Mouse (Mus musculus) neural tube, embryonic 11.5 days (tissue): ENCODE measurements around the gene Smyd4. TPM values are rescaled to one million over a fixed set of nuclear protein-coding genes. Genes with fewer than 3 reads are reported as not detected.
A peak's percentile ranks its signal among the peaks of the same experiment; 100 is the strongest.

Source experiments
- ATAC-seq: fragments of 200-750 bp; cut with Nextera tagmentation; 2 replicates; pipeline ENCODE4 v1.8.0; 2017; ENCODE audit warnings: moderate number of reproducible peaks, mild to moderate bottlenecking, moderate TSS enrichment, moderate library complexity; ENCODE audit not compliant: insufficient read depth, low FRiP score, low TSS enrichment
- DNase-seq: peaks from one replicate; pipeline ENCODE4 v3.0.0-alpha.2; 2015; ENCODE audit warnings: low spot score
- H3K27ac ChIP-seq: fragments of 300-500 bp; sonication (generic); 2 replicates; pipeline ENCODE4 v1.5.1; 2014; ENCODE audit warnings: low read depth, mild to moderate bottlenecking, low read length
- H3K27me3 ChIP-seq: fragments of 300-500 bp; sonication (generic); 2 replicates; pipeline ENCODE4 v1.6.1; 2014; ENCODE audit warnings: mild to moderate bottlenecking, low read length, mixed read lengths; ENCODE audit not compliant: control insufficient read depth, insufficient read depth
- H3K36me3 ChIP-seq: fragments of 300-500 bp; sonication (generic); 2 replicates; pipeline ENCODE4 v1.6.1; 2014; ENCODE audit warnings: mild to moderate bottlenecking, low read length, moderate library complexity, mixed read lengths; ENCODE audit not compliant: control insufficient read depth, insufficient read depth
- H3K4me1 ChIP-seq: fragments of 300-500 bp; sonication (generic); 2 replicates; pipeline ENCODE4 v1.6.1; 2014; ENCODE audit warnings: low read length, mixed read lengths; ENCODE audit not compliant: control insufficient read depth, insufficient read depth
- H3K4me2 ChIP-seq: fragments of 300-500 bp; sonication (generic); 2 replicates; pipeline ENCODE4 v1.6.1; 2014; ENCODE audit warnings: low read depth, mild to moderate bottlenecking, moderate library complexity
- H3K4me3 ChIP-seq: fragments of 300-500 bp; sonication (generic); 2 replicates; pipeline ENCODE4 v1.5.1; 2014; ENCODE audit warnings: low read depth, low read length
- H3K9ac ChIP-seq: fragments of 300-500 bp; sonication (generic); 2 replicates; pipeline ENCODE4 v1.6.1; 2014; ENCODE audit warnings: mild to moderate bottlenecking, low read length
- H3K9me3 ChIP-seq: fragments of 300-500 bp; sonication (generic); 2 replicates; pipeline ENCODE4 v1.6.1; 2016; ENCODE audit warnings: low read length; ENCODE audit not compliant: control insufficient read depth
- WGBS: fragments of 180-500 bp; shearing (Covaris S2); extraction: QIAGEN DNeasy Blood & Tissue Kit; methylation state at CpG from one replicate; pipeline ENCODE4 v1.1.7; 2014; 5-methylcytosine and 5-hydroxymethylcytosine counted together
- polyA plus RNA-seq: library from polyadenylated mRNA; unstranded; fragments of >200 nt; fragmentation: Nextera tagmentation; extraction: Ambion mirVana; gene quantifications from 2 replicates; pipeline ENCODE4 v1.2.1, GENCODE M21; 2014

Gene Smyd4
- polyA plus RNA-seq, 1 experiment from 2014 or later: 13.4 TPM

- no peak overlapping the region for H3K4me2 ChIP-seq
- H3K27ac ChIP-seq: no peak overlapping the region
- H3K9me3 ChIP-seq: no peaks in the 10 kb centered on the region
- WGBS: 19% methylated on average over 8 of the region's 8 CpGs
- ATAC-seq: no peak
- H3K36me3 ChIP-seq: peaks cover 5% of the 10 kb centered on the region; the same call in 1 of the 2 replicates
- H3K4me1 ChIP-seq: no peaks in the 10 kb centered on the region
- no peak overlapping the region for H3K4me3 ChIP-seq
- DNase-seq: no peak
- H3K9ac ChIP-seq: no peak overlapping the region
- no peaks in the 10 kb centered on the region for H3K27me3 ChIP-seq
These were observed 95.5 kb downstream of the Smyd4 start for GRCm38 (mm10) chr11:75443711-75444110.

GRCm38 (mm10) chr11:75448575-75448974, 100.3 kb downstream of the Smyd4 start:
- WGBS: 83% methylated on average over 3 of the region's 3 CpGs

GRCm38 (mm10) chr11:75449695-75450094, 101.5 kb downstream of the Smyd4 start:
- H3K4me1 ChIP-seq: peaks cover 7% of the 10 kb centered on the region
- H3K9ac ChIP-seq: no peak overlapping the region
- WGBS: 86% methylated on average over 7 of the region's 7 CpGs
- peaks cover 5% of the 10 kb centered on the region; the same call in 1 of the 2 replicates for H3K36me3 ChIP-seq
- H3K9me3 ChIP-seq: no peaks in the 10 kb centered on the region
- DNase-seq (no peak), ATAC-seq (no peak)
- no peak overlapping the region for H3K4me3 ChIP-seq
- no peak overlapping the region for H3K27ac ChIP-seq
- no peak overlapping the region for H3K4me2 ChIP-seq
- H3K27me3 ChIP-seq: no peaks in the 10 kb centered on the region

More at GRCm38 (mm10) chr11:75448575-75448974, 100.3 kb downstream of the Smyd4 start:
- DNase-seq: no peak
- Histone ChIP-seq H3K9me3 (no peaks in the 10 kb centered on the region), H3K36me3 (peaks cover 5% of the 10 kb centered on the region; the same call in 1 of the 2 replicates), H3K27me3 (no peaks in the 10 kb centered on the region), H3K9ac (no peak overlapping the region), H3K27ac (no peak overlapping the region), H3K4me1 (peaks cover 3% of the 10 kb centered on the region; the same call in 1 of the 2 replicates), H3K4me3 (no peak overlapping the region), H3K4me2 (no peak overlapping the region)
- ATAC-seq: no peak

- Histone ChIP-seq H3K27me3 (no peaks in the 10 kb centered on the region), H3K4me1 (peaks cover 7% of the 10 kb centered on the region), H3K36me3 (peaks cover 5% of the 10 kb centered on the region; the same call in 1 of the 2 replicates), H3K4me3 (no peak overlapping the region), H3K9me3 (no peaks in the 10 kb centered on the region), H3K9ac (no peak overlapping the region; the same call in 1 of the 2 replicates), H3K27ac (no peak overlapping the region), H3K4me2 (no peak overlapping the region)
- no peak for ATAC-seq
- WGBS: 90% methylated on average over 8 of the region's 8 CpGs
- no peak for DNase-seq
These were observed 102.2 kb downstream of the Smyd4 start for GRCm38 (mm10) chr11:75450304-75450908.

- H3K4me1 ChIP-seq: peaks cover 7% of the 10 kb centered on the region
- WGBS: 86% methylated on average over 15 of the region's 15 CpGs
- H3K9ac ChIP-seq: no peak overlapping the region; the same call in 1 of the 2 replicates
These were observed 102.7 kb downstream of the Smyd4 start for GRCm38 (mm10) chr11:75450936-75451335.

GRCm38 (mm10) chr11:75452081-75452480, 103.8 kb downstream of the Smyd4 start:
- H3K27ac ChIP-seq: no peak overlapping the region
- H3K4me3 ChIP-seq: no peak overlapping the region
- 86% methylated on average over 8 of the region's 8 CpGs for WGBS
- no peaks in the 10 kb centered on the region for H3K27me3 ChIP-seq
- H3K4me2 ChIP-seq: no peak overlapping the region
- ATAC-seq (no peak), DNase-seq (no peak)
- H3K36me3 ChIP-seq: peaks cover 5% of the 10 kb centered on the region; the same call in 1 of the 2 replicates
- H3K9ac ChIP-seq: no peak overlapping the region
- peaks cover 7% of the 10 kb centered on the region for H3K4me1 ChIP-seq
- H3K9me3 ChIP-seq: no peaks in the 10 kb centered on the region

More at GRCm38 (mm10) chr11:75450936-75451335, 102.7 kb downstream of the Smyd4 start:
- H3K27ac ChIP-seq: no peak overlapping the region
- no peak overlapping the region for H3K4me2 ChIP-seq
- no peaks in the 10 kb centered on the region for H3K9me3 ChIP-seq
- DNase-seq (no peak), ATAC-seq (no peak)
- no peaks in the 10 kb centered on the region for H3K27me3 ChIP-seq
- no peak overlapping the region for H3K4me3 ChIP-seq
- H3K36me3 ChIP-seq: peaks cover 5% of the 10 kb centered on the region; the same call in 1 of the 2 replicates

GRCm38 (mm10) chr11:75452812-75453557, 104.8 kb downstream of the Smyd4 start:
- H3K36me3 ChIP-seq: peaks cover 3% of the 10 kb centered on the region; the same call in 1 of the 2 replicates
- no peaks in the 10 kb centered on the region for H3K9me3 ChIP-seq
- H3K9ac ChIP-seq: no peak overlapping the region
- no peak overlapping the region for H3K4me3 ChIP-seq
- no peaks in the 10 kb centered on the region for H3K27me3 ChIP-seq
- H3K4me2 ChIP-seq: no peak overlapping the region
- DNase-seq: no peak
- H3K27ac ChIP-seq: no peak overlapping the region
- ATAC-seq: no peak
- peaks cover 7% of the 10 kb centered on the region for H3K4me1 ChIP-seq
- 93% methylated on average over 31 of the region's 31 CpGs for WGBS

GRCm38 (mm10) chr11:75453991-75454930, 106.0 kb downstream of the Smyd4 start, which contains the start of gene Wdr81:
Gene Wdr81, minus strand, starts transcription at chr11:75454717.
- Histone ChIP-seq H3K9me3 (no peaks in the 10 kb centered on the region), H3K4me2 (peak within 1 kb of the TSS; percentile 98), H3K36me3 (no peaks in the 10 kb centered on the region), H3K4me3 (peak within 1 kb of the TSS; percentile 62), H3K9ac (peak within 1 kb of the TSS; percentile 58), H3K27ac (peak within 1 kb of the TSS; percentile 68; the same call in 1 of the 2 replicates), H3K27me3 (no peaks in the 10 kb centered on the region), H3K4me1 (peaks cover 7% of the 10 kb centered on the region)
- 2% methylated on average over 56 of the region's 56 CpGs for WGBS
- peak; percentile 95 for ATAC-seq
- DNase-seq: peak; percentile 90
